Mouse (Mus musculus): ENCODE data around the gene Card19. TPM values are rescaled to one million over a fixed set of nuclear protein-coding genes. Genes with fewer than 3 reads are reported as not detected.

Card19 gene
- polyA plus RNA-seq, 1 experiment from 2014 or later, result 34.2 TPM

DNA sequence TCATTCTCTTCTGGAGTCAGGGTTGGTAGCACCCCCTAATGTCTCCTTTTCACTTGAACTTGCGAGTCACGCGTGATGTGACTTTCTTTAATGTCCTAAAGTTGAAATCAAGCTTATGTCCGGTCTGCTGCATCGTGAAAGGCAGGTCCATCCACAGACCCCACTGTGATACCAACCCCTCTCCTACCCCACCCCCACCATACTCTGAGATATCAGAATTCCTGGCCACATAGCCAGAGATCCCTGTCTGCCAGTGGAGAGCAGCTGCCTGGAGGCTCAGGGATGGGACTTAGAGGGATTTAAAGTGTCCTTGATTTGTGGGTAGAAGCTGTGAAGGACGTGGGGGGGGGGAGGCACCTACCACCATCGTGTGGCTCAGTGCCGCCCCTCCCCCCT, 32.6 kb upstream of the Card19 start, which contains the start of gene Susd3:
Susd3 (minus strand) TSS at position 240 of the 396 bp plus-strand sequence.
- H3K27me3 ChIP-seq (ENCODE audit: control insufficient read depth, insufficient read depth, low read length), result peaks cover 25% of the 10 kb centered on the region

DNA sequence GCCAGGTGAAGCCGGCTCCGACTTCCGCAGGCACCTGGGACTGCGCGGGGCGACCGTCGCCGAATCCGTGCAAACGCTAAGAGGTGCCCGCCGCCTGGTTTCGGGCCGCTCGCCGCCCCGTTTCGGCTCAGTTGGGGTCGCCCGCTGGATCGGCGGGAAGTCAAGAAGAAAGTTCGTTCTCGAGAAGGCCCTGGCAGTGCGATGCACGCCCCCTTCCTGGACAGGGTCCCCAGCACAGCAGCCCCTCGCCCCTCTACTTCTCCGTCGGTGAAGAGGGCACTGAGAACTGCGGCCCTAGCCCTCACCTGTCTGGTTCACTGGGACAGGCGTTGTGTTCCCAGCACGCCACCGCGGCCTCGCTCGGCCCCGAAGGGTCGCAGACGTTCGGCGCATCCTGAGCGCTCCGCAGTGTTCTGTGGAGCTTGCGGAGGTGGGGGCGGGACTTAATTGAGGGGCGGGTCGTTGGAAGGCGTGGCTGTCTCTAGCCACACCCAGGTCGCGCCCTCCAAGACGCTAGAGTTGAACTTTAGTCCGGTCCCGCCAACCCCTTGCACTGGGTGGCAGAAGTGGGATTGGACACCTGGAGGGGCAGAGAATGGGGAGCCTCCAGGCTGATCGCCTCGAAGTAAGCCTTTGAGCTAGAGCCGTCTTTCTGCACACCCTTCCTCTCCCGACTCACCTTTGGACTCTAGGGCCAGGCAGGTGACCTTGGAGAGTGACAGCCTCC, 32.1 kb upstream of the Card19 start:
- peak; percentile 66 for DNase-seq (ENCODE audit: low spot score)
- Histone ChIP-seq H3K4me1 (ENCODE audit: control insufficient read depth, insufficient read depth, low read length) (0 out of 2 replicates have a peak, but pooled peaks cover 2% of the 10 kb centered on the region), H3K36me3 (ENCODE audit: control insufficient read depth, insufficient read depth, low read length) (no peaks in the 10 kb centered on the region), H3K27me3 (ENCODE audit: control insufficient read depth, insufficient read depth, low read length) (peaks cover 25% of the 10 kb centered on the region), H3K27ac (replicated peaks; ENCODE audit: low read depth, low read length) (no peak overlapping the region), H3K9me3 (ENCODE audit: control insufficient read depth, low read length) (no peaks in the 10 kb centered on the region), H3K4me3 (ENCODE audit: low read depth, low read length) (peak overlapping the region; percentile 36), H3K9ac (ENCODE audit: low read length) (no peak overlapping the region), H3K4me2 (ENCODE audit: low read depth, severe bottlenecking) (peak overlapping the region; percentile 68)
- WGBS, result 1% methylated on average over 58 of the region's 58 CpGs
- no peak for ATAC-seq (ENCODE audit: insufficient number of reproducible peaks, low FRiP score, low TSS enrichment, low read depth)

More for the DNA sequence above, 32.6 kb upstream of the Card19 start, which contains the start of gene Susd3:
- WGBS, result 19% methylated on average over 7 of the region's 8 CpGs
- Histone ChIP-seq H3K27ac (replicated peaks; ENCODE audit: low read depth, low read length) (no peak within 1 kb of the TSS), H3K4me3 (ENCODE audit: low read depth, low read length) (peak within 1 kb of the TSS; percentile 36), H3K36me3 (ENCODE audit: control insufficient read depth, insufficient read depth, low read length) (no peaks in the 10 kb centered on the region), H3K4me1 (ENCODE audit: control insufficient read depth, insufficient read depth, low read length) (0 out of 2 replicates have a peak, but pooled peaks cover 2% of the 10 kb centered on the region), H3K9ac (ENCODE audit: low read length) (no peak within 1 kb of the TSS), H3K9me3 (ENCODE audit: control insufficient read depth, low read length) (no peaks in the 10 kb centered on the region), H3K4me2 (ENCODE audit: low read depth, severe bottlenecking) (peak within 1 kb of the TSS; percentile 68)
- ATAC-seq (ENCODE audit: insufficient number of reproducible peaks, low FRiP score, low TSS enrichment, low read depth), result no peak
- DNase-seq (ENCODE audit: low spot score), result no peak

GRCm38 (mm10) chr13:49247232-49247739, 31.4 kb upstream of the Card19 start:
- no peak overlapping the region for H3K27ac ChIP-seq (replicated peaks; ENCODE audit: low read depth, low read length)
- no peak for DNase-seq (ENCODE audit: low spot score)
- H3K4me3 ChIP-seq (ENCODE audit: low read depth, low read length), result peak overlapping the region; percentile 36
- H3K9ac ChIP-seq (ENCODE audit: low read length), result no peak overlapping the region
- peaks cover 25% of the 10 kb centered on the region for H3K27me3 ChIP-seq (ENCODE audit: control insufficient read depth, insufficient read depth, low read length)
- H3K4me2 ChIP-seq (ENCODE audit: low read depth, severe bottlenecking), result peak overlapping the region; percentile 68
- 0 out of 2 replicates have a peak, but pooled peaks cover 2% of the 10 kb centered on the region for H3K4me1 ChIP-seq (ENCODE audit: control insufficient read depth, insufficient read depth, low read length)
- no peaks in the 10 kb centered on the region for H3K36me3 ChIP-seq (ENCODE audit: control insufficient read depth, insufficient read depth, low read length)
- ATAC-seq (ENCODE audit: insufficient number of reproducible peaks, low FRiP score, low TSS enrichment, low read depth), result no peak
- 32% methylated on average over 12 of the region's 12 CpGs for WGBS
- no peaks in the 10 kb centered on the region for H3K9me3 ChIP-seq (ENCODE audit: control insufficient read depth, low read length)

DNA sequence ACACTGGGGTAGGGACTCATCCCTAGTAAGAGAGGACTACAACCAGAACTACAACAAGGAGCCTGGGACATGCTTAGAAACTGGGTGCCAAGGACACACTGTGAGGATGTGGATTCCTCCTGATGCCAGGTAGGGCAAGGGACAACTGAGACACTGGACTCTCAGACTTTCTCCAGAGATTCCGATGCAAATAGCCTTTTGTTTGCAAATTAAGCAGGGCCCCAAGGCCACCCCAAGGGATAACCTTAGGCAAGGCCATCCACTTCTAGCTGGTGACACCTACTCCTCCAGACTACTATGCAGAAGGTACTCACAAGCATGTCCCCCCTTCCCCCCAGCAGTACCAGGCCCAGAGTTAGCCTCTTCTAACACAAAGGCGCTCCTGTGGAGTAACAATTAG, 30.8 kb upstream of the Card19 start:
- Histone ChIP-seq H3K4me1 (ENCODE audit: control insufficient read depth, insufficient read depth, low read length) (0 out of 2 replicates have a peak, but pooled peaks cover 2% of the 10 kb centered on the region), H3K9ac (ENCODE audit: low read length) (no peak overlapping the region), H3K36me3 (ENCODE audit: control insufficient read depth, insufficient read depth, low read length) (no peaks in the 10 kb centered on the region), H3K4me3 (ENCODE audit: low read depth, low read length) (no peak overlapping the region), H3K27me3 (ENCODE audit: control insufficient read depth, insufficient read depth, low read length) (peaks cover 25% of the 10 kb centered on the region), H3K27ac (replicated peaks; ENCODE audit: low read depth, low read length) (no peak overlapping the region), H3K9me3 (ENCODE audit: control insufficient read depth, low read length) (no peaks in the 10 kb centered on the region), H3K4me2 (ENCODE audit: low read depth, severe bottlenecking) (no peak overlapping the region)
- ATAC-seq (ENCODE audit: insufficient number of reproducible peaks, low FRiP score, low TSS enrichment, low read depth) (no peak), DNase-seq (ENCODE audit: low spot score) (no peak)
- 72% methylated on average over 2 of the region's 2 CpGs for WGBS

GRCm38 (mm10) chr13:49246011-49246410, 30.2 kb upstream of the Card19 start:
- no peak overlapping the region for H3K27ac ChIP-seq (replicated peaks; ENCODE audit: low read depth, low read length)
- no peak overlapping the region for H3K4me3 ChIP-seq (ENCODE audit: low read depth, low read length)
- DNase-seq (ENCODE audit: low spot score) (no peak), ATAC-seq (ENCODE audit: insufficient number of reproducible peaks, low FRiP score, low TSS enrichment, low read depth) (no peak)
- H3K9me3 ChIP-seq (ENCODE audit: control insufficient read depth, low read length), result no peaks in the 10 kb centered on the region
- H3K4me1 ChIP-seq (ENCODE audit: control insufficient read depth, insufficient read depth, low read length), result 0 out of 2 replicates have a peak, but pooled peaks cover 2% of the 10 kb centered on the region
- no peak overlapping the region for H3K4me2 ChIP-seq (ENCODE audit: low read depth, severe bottlenecking)
- H3K36me3 ChIP-seq (ENCODE audit: control insufficient read depth, insufficient read depth, low read length), result no peaks in the 10 kb centered on the region
- no peak overlapping the region for H3K9ac ChIP-seq (ENCODE audit: low read length)
- 91% methylated on average over 3 of the region's 3 CpGs for WGBS
- H3K27me3 ChIP-seq (ENCODE audit: control insufficient read depth, insufficient read depth, low read length), result peaks cover 25% of the 10 kb centered on the region

GRCm38 (mm10) chr13:49245251-49245650, 29.4 kb upstream of the Card19 start:
- no peak for ATAC-seq (ENCODE audit: insufficient number of reproducible peaks, low FRiP score, low TSS enrichment, low read depth)
- no peak for DNase-seq (ENCODE audit: low spot score)
- Histone ChIP-seq H3K4me3 (ENCODE audit: low read depth, low read length) (no peak overlapping the region), H3K4me1 (ENCODE audit: control insufficient read depth, insufficient read depth, low read length) (0 out of 2 replicates have a peak, but pooled peaks cover 2% of the 10 kb centered on the region), H3K9me3 (ENCODE audit: control insufficient read depth, low read length) (no peaks in the 10 kb centered on the region), H3K27me3 (ENCODE audit: control insufficient read depth, insufficient read depth, low read length) (peaks cover 25% of the 10 kb centered on the region), H3K4me2 (ENCODE audit: low read depth, severe bottlenecking) (no peak overlapping the region), H3K36me3 (ENCODE audit: control insufficient read depth, insufficient read depth, low read length) (no peaks in the 10 kb centered on the region), H3K27ac (replicated peaks; ENCODE audit: low read depth, low read length) (no peak overlapping the region), H3K9ac (ENCODE audit: low read length) (no peak overlapping the region)
- 55% methylated on average over 4 of the region's 4 CpGs for WGBS

- WGBS, result 98% methylated on average over 2 of the region's 2 CpGs
- peaks cover 22% of the 10 kb centered on the region for H3K27me3 ChIP-seq (ENCODE audit: control insufficient read depth, insufficient read depth, low read length)
- ATAC-seq (ENCODE audit: insufficient number of reproducible peaks, low FRiP score, low TSS enrichment, low read depth), result no peak
- DNase-seq (ENCODE audit: low spot score), result no peak
- no peak overlapping the region for H3K4me2 ChIP-seq (ENCODE audit: low read depth, severe bottlenecking)
- H3K36me3 ChIP-seq (ENCODE audit: control insufficient read depth, insufficient read depth, low read length), result no peaks in the 10 kb centered on the region
- no peak overlapping the region for H3K27ac ChIP-seq (replicated peaks; ENCODE audit: low read depth, low read length)
- no peaks in the 10 kb centered on the region for H3K9me3 ChIP-seq (ENCODE audit: control insufficient read depth, low read length)
- 0 out of 2 replicates have a peak, but pooled peaks cover 2% of the 10 kb centered on the region for H3K4me1 ChIP-seq (ENCODE audit: control insufficient read depth, insufficient read depth, low read length)
- H3K4me3 ChIP-seq (ENCODE audit: low read depth, low read length), result no peak overlapping the region
- no peak overlapping the region for H3K9ac ChIP-seq (ENCODE audit: low read length)
Measured at GRCm38 (mm10) chr13:49243492-49243891, 27.7 kb upstream of the Card19 start.

DNA sequence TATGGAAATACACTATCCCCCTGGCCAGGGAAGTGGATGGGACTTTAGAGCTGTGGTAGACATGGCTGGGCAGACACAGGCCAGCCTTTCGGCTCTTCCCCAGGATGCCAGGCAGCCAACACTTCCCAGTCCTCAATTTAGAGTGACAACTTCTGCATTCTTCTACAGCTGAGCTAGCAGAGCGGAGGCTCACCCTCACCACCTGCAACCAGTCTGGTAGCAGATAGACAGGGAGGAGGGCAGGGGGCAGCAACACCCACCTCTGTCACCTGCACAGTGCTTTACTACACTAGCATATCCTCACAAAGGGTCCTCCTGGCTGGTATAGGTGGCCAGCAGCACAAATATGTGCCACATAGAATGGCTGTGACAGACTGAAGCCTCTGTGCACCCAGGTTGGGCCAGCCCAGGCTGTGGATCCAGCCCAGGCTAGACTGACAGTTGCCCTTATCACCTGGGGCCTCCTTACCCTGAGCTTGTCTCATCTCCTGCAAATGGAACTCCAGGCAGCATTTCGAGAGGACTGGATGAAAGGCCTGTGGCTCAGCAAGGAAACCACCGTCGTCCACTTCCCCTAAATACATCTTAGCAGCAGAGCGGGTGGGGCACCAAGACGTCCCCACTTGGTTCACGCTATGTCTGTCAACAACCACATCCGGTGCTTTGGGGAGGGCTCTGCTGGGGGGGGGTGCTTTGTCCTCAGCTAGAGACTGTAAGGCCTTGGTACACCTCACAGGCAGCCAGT, 26.7 kb upstream of the Card19 start:
- no peak overlapping the region for H3K9ac ChIP-seq (ENCODE audit: low read length)
- WGBS, result 71% methylated on average over 9 of the region's 9 CpGs

More for the DNA sequence above, 26.7 kb upstream of the Card19 start:
- H3K9me3 ChIP-seq (ENCODE audit: control insufficient read depth, low read length), result no peaks in the 10 kb centered on the region
- ATAC-seq (ENCODE audit: insufficient number of reproducible peaks, low FRiP score, low TSS enrichment, low read depth) (no peak), DNase-seq (ENCODE audit: low spot score) (no peak)
- H3K36me3 ChIP-seq (ENCODE audit: control insufficient read depth, insufficient read depth, low read length), result no peaks in the 10 kb centered on the region
- no peak overlapping the region for H3K4me2 ChIP-seq (ENCODE audit: low read depth, severe bottlenecking)
- H3K4me3 ChIP-seq (ENCODE audit: low read depth, low read length), result no peak overlapping the region
- no peaks in the 10 kb centered on the region for H3K4me1 ChIP-seq (ENCODE audit: control insufficient read depth, insufficient read depth, low read length)
- no peak overlapping the region for H3K27ac ChIP-seq (replicated peaks; ENCODE audit: low read depth, low read length)
- H3K27me3 ChIP-seq (ENCODE audit: control insufficient read depth, insufficient read depth, low read length), result peaks cover 12% of the 10 kb centered on the region

Measured in limb, embryonic 11.5 days (tissue).